Mouse (Mus musculus): ENCODE data around the gene Nedd1. TPM values are rescaled to one million over a fixed set of nuclear protein-coding genes. Genes with fewer than 3 reads are reported as not detected.
A peak's percentile ranks its signal among the peaks of the same experiment; 100 is the strongest.

The Nedd1 gene
- polyA plus RNA-seq, 1 experiment from 2014 or later, result 55.4 TPM

DNA sequence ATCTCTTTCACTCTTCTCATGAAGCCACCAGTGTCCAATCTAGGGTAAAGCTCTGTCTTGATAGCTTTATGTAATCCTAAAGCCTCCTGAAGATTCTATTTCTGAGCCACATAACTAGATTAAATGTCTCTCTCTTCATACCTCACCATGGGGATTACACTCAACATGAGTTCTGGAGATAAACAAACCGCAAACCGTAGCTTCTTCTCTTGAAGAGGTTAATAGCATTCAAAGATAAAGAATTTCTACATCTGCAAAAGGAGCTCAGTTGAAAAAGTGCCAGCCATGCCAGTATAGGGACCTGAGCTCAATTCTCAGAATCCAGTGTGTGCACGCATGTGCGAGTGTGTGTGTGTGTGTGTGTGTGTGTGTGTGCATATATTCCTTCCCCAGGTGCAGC, 50.3 kb downstream of the Nedd1 start:
- 82% methylated on average over 4 of the region's 4 CpGs for WGBS
- H3K9me3 ChIP-seq (ENCODE audit: low read depth, low read length), result no peaks in the 10 kb centered on the region
- H3K4me1 ChIP-seq (ENCODE audit: insufficient read depth), result no peaks in the 10 kb centered on the region
- no peak overlapping the region for H3K27ac ChIP-seq (ENCODE audit: low read depth)
- ATAC-seq (ENCODE audit: insufficient read depth) (no peak), DNase-seq (no peak)
- no peaks in the 10 kb centered on the region for H3K27me3 ChIP-seq (ENCODE audit: insufficient read depth, low read length)
- no peaks in the 10 kb centered on the region for H3K36me3 ChIP-seq (ENCODE audit: insufficient read depth)
- no peak overlapping the region for H3K4me2 ChIP-seq
- no peak overlapping the region for H3K9ac ChIP-seq
- H3K4me3 ChIP-seq (ENCODE audit: low read depth, low read length), result no peak overlapping the region
- TF ChIP-seq CTCF (IDR thresholded peaks at IDR 0.05; ENCODE audit: low read depth), result no peak

DNA sequence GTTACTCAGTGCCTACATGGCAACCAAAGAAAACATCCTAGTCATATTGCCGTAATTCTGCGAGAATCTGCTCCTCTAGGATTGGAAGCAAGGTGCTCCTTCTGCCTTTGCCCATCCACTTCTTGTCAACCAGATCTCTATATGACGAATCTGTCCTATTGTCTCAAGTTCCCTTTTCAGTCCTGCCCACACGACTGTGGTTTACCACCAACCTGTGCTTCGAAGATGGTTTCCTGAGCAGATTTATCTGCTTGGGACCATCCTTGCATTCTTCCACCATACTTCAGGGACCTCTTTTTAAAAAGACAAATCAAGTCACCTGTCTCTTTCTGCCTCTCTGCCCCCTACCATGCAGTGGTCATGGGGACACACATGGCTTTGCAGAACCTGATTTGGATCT, 56.9 kb downstream of the Nedd1 start:
- 81% methylated on average over 5 of the region's 5 CpGs for WGBS
- no peak for ATAC-seq (ENCODE audit: insufficient read depth)
- no peak overlapping the region for H3K4me3 ChIP-seq (ENCODE audit: low read depth, low read length)

GRCm38 (mm10) chr10:92653266-92653665, 69.0 kb downstream of the Nedd1 start:
- no peak for TF ChIP-seq CTCF (IDR thresholded peaks at IDR 0.05; ENCODE audit: low read depth)
- Histone ChIP-seq H3K27me3 (ENCODE audit: insufficient read depth, low read length) (no peaks in the 10 kb centered on the region), H3K4me3 (ENCODE audit: low read depth, low read length) (no peak overlapping the region), H3K36me3 (ENCODE audit: insufficient read depth) (no peaks in the 10 kb centered on the region), H3K9me3 (ENCODE audit: low read depth, low read length) (no peaks in the 10 kb centered on the region), H3K9ac (no peak overlapping the region), H3K4me2 (no peak overlapping the region), H3K27ac (ENCODE audit: low read depth) (no peak overlapping the region), H3K4me1 (ENCODE audit: insufficient read depth) (no peaks in the 10 kb centered on the region)
- ATAC-seq (ENCODE audit: insufficient read depth), result no peak
- 67% methylated on average over 4 of the region's 4 CpGs for WGBS
- DNase-seq, result no peak

More for the DNA sequence above, 56.9 kb downstream of the Nedd1 start:
- Histone ChIP-seq H3K36me3 (ENCODE audit: insufficient read depth) (no peaks in the 10 kb centered on the region), H3K4me2 (no peak overlapping the region), H3K27ac (ENCODE audit: low read depth) (no peak overlapping the region), H3K4me1 (ENCODE audit: insufficient read depth) (no peaks in the 10 kb centered on the region), H3K27me3 (ENCODE audit: insufficient read depth, low read length) (no peaks in the 10 kb centered on the region), H3K9ac (no peak overlapping the region), H3K9me3 (ENCODE audit: low read depth, low read length) (no peaks in the 10 kb centered on the region)
- no peak for TF ChIP-seq CTCF (IDR thresholded peaks at IDR 0.05; ENCODE audit: low read depth)
- no peak for DNase-seq

DNA sequence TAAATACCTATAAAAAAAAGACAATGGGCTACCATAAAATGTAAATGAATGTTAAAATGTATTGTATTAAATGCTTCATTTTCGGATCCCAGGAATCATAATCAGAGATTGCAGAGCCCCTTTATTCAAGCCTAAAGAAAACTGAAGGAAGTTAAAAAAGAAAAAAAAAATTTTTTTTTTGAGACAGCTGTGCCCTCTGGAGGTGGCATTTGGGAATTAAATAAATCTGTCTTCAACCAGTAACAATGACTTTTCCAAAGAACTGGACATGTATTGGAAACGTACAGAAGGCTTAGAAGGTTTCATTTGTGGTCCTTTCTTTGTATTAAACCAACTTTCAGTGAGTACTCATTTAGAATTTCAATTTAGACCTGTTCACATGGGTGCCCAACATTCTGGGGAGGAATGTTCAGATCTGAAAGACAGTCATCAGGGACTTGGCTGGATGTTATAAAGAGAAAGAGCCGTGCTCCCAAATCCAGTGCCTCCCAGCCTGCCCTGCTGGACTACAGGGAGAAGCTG, 69.8 kb downstream of the Nedd1 start:
- Histone ChIP-seq H3K36me3 (ENCODE audit: insufficient read depth) (no peaks in the 10 kb centered on the region), H3K4me2 (no peak overlapping the region), H3K4me1 (ENCODE audit: insufficient read depth) (no peaks in the 10 kb centered on the region), H3K27ac (ENCODE audit: low read depth) (no peak overlapping the region), H3K4me3 (ENCODE audit: low read depth, low read length) (no peak overlapping the region), H3K9ac (no peak overlapping the region), H3K27me3 (ENCODE audit: insufficient read depth, low read length) (no peaks in the 10 kb centered on the region), H3K9me3 (ENCODE audit: low read depth, low read length) (no peaks in the 10 kb centered on the region)
- WGBS, result 38% methylated on average over 3 of the region's 3 CpGs
- DNase-seq (peak; percentile 70), ATAC-seq (ENCODE audit: insufficient read depth) (no peak)
- peak; percentile 44 for TF ChIP-seq CTCF (IDR thresholded peaks at IDR 0.05; ENCODE audit: low read depth)

DNA sequence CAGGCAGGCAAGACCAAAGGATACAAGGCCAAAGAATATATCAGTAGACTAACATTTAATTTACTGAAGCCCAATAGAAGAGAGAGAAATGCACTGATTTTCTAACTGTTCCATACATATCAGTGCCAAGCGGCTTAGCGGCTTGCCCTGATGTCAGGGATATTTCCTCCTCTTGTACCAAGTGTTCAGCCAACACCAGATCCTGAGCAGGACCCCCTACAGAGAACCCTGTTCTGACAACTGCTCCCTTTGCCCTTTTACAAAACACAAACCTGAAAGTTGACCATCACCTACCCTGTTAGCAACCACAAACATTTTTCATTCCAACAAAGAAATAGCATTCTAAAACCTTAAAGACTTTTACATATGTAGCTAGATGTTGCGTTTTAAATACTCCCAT, 71.0 kb downstream of the Nedd1 start:
- H3K9ac ChIP-seq, result no peak overlapping the region
- H3K9me3 ChIP-seq (ENCODE audit: low read depth, low read length), result no peaks in the 10 kb centered on the region
- DNase-seq (no peak), ATAC-seq (ENCODE audit: insufficient read depth) (no peak)
- TF ChIP-seq CTCF (IDR thresholded peaks at IDR 0.05; ENCODE audit: low read depth), result no peak
- H3K36me3 ChIP-seq (ENCODE audit: insufficient read depth), result no peaks in the 10 kb centered on the region
- WGBS, result 85% methylated on average over 3 of the region's 3 CpGs
- no peaks in the 10 kb centered on the region for H3K4me1 ChIP-seq (ENCODE audit: insufficient read depth)
- H3K27me3 ChIP-seq (ENCODE audit: insufficient read depth, low read length), result no peaks in the 10 kb centered on the region
- no peak overlapping the region for H3K27ac ChIP-seq (ENCODE audit: low read depth)
- no peak overlapping the region for H3K4me3 ChIP-seq (ENCODE audit: low read depth, low read length)
- H3K4me2 ChIP-seq, result no peak overlapping the region

DNA sequence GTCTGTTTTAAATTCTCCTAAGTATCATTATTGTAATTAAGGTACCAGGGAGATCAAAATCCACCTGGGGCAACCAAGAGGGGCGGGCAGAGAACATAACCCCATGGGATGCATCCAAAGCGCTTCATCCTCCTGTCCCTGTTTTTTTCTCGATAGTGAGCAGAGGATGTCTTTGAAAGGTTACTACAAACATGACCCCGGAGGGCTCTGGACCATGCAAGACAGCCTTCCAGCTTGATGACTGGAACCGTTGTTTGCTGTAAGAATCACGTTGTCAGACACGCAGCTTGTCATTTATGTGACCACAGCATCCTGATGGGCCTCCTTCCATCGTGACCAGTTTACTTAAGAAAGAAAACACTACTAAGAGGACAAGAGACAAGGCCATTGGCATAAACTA, 73.1 kb downstream of the Nedd1 start:
- DNase-seq (no peak), ATAC-seq (ENCODE audit: insufficient read depth) (no peak)
- WGBS, result 56% methylated on average over 8 of the region's 8 CpGs
- H3K4me2 ChIP-seq, result no peak overlapping the region
- no peak overlapping the region for H3K27ac ChIP-seq (ENCODE audit: low read depth)
- H3K9me3 ChIP-seq (ENCODE audit: low read depth, low read length), result no peaks in the 10 kb centered on the region
- no peak overlapping the region for H3K4me3 ChIP-seq (ENCODE audit: low read depth, low read length)
- H3K4me1 ChIP-seq (ENCODE audit: insufficient read depth), result no peaks in the 10 kb centered on the region
- H3K9ac ChIP-seq, result no peak overlapping the region
- no peak for TF ChIP-seq CTCF (IDR thresholded peaks at IDR 0.05; ENCODE audit: low read depth)
- no peaks in the 10 kb centered on the region for H3K27me3 ChIP-seq (ENCODE audit: insufficient read depth, low read length)
- no peaks in the 10 kb centered on the region for H3K36me3 ChIP-seq (ENCODE audit: insufficient read depth)

GRCm38 (mm10) chr10:92647691-92648090, 74.5 kb downstream of the Nedd1 start:
- H3K27me3 ChIP-seq (ENCODE audit: insufficient read depth, low read length), result no peaks in the 10 kb centered on the region
- no peak for TF ChIP-seq CTCF (IDR thresholded peaks at IDR 0.05; ENCODE audit: low read depth)
- DNase-seq, result no peak
- H3K4me3 ChIP-seq (ENCODE audit: low read depth, low read length), result no peak overlapping the region
- no peaks in the 10 kb centered on the region for H3K36me3 ChIP-seq (ENCODE audit: insufficient read depth)
- H3K9me3 ChIP-seq (ENCODE audit: low read depth, low read length), result no peaks in the 10 kb centered on the region
- no peaks in the 10 kb centered on the region for H3K4me1 ChIP-seq (ENCODE audit: insufficient read depth)
- H3K4me2 ChIP-seq, result no peak overlapping the region
- 82% methylated on average over 2 of the region's 2 CpGs for WGBS
- no peak overlapping the region for H3K27ac ChIP-seq (ENCODE audit: low read depth)
- no peak for ATAC-seq (ENCODE audit: insufficient read depth)
- no peak overlapping the region for H3K9ac ChIP-seq

DNA sequence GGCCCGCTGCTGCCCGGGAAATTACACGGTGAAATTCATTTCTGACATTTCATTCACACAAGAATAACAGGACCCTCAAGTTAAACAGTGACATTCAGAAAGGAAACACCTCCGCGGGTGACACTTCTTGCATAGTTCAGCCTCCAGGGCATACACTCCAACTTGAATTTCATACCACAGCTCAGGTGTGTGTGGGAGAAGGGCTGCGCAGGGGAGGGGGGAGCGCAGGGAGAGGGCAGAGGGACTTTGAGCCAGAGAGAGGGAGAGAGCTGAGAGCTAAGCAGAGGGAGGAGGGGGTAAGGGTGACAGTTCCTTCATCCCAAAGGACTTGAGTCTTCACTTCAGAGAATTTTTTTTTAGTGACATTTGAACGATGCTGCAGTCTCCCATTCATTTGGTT, 78.2 kb downstream of the Nedd1 start:
- ATAC-seq (ENCODE audit: insufficient read depth) (no peak), DNase-seq (no peak)
- Histone ChIP-seq H3K4me2 (no peak overlapping the region), H3K4me1 (ENCODE audit: insufficient read depth) (no peaks in the 10 kb centered on the region), H3K27ac (ENCODE audit: low read depth) (no peak overlapping the region), H3K9me3 (ENCODE audit: low read depth, low read length) (no peaks in the 10 kb centered on the region), H3K27me3 (ENCODE audit: insufficient read depth, low read length) (no peaks in the 10 kb centered on the region), H3K4me3 (ENCODE audit: low read depth, low read length) (no peak overlapping the region), H3K9ac (no peak overlapping the region), H3K36me3 (ENCODE audit: insufficient read depth) (no peaks in the 10 kb centered on the region)
- no peak for TF ChIP-seq CTCF (IDR thresholded peaks at IDR 0.05; ENCODE audit: low read depth)
- 41% methylated on average over 8 of the region's 8 CpGs for WGBS

Data from lung, embryonic 14.5 days (tissue).